Mouse (Mus musculus) retina, adult 2 months (tissue): ENCODE data around the gene Ch25h.

Source experiments
- DNase-seq: peaks from one replicate; pipeline ENCODE4 v3.0.0-alpha.2; 2012; ENCODE audit warnings: low read depth, low spot score

Gene Ch25h

DNA sequence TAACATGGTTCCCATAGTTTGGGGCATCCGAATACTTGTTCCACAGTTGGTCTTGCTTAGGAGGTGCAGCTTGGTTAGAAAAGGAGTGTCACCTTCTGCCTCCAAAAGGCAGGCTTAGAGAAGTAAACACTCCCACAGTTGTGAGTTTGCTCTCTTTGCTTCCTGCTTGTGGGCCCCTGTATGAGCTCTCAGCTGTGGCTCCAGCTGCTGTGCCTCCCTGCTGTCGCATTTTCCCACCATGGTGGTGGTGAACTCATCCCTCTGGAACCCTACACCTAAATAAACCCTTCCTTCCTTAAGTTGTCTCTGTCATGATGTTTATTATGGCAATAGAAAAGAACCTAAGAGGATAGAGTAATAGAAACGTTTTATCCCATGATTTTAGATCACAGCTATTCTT, 6.2 kb downstream of the Ch25h start:
- DNase-seq: no peak

DNA sequence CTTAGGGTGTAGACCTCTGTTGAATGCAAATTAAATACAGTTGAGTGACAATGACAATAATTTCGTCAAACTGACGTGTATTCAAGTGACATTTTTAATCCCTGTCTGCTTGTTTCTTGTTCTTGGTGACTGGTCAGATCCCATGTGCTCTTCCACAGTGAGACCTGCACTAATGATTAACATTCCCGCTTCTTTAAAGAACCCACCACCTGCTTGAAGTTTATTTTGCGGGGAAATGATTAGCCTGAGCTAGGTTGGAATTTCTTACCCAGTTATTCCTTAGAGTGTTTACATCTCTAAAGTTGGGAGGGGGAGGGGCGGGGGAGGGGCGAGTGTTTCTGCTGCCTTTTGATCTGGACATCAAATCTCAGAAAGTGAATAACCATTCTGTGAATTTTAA, 6.7 kb downstream of the Ch25h start:
- no peak for DNase-seq

DNA sequence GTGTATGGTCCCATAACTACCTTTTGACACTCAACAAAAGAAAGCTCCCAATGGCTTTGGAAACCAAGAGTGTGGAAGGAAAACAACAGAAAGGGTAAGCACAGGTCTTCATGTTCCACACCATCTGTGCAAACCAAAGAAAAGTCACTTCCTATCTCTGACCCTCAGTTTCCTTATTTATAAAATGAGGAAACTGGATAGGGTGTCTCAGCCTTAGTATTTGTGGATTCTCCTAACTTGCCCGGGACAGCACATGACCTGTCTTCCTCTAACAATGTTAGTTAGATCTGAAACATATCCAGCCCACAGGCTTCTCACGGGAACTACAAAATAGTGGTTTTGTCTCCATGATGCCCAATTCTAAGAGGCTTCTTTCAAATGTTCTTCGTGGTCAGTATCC, 10.5 kb downstream of the Ch25h start:
- DNase-seq: no peak

DNA sequence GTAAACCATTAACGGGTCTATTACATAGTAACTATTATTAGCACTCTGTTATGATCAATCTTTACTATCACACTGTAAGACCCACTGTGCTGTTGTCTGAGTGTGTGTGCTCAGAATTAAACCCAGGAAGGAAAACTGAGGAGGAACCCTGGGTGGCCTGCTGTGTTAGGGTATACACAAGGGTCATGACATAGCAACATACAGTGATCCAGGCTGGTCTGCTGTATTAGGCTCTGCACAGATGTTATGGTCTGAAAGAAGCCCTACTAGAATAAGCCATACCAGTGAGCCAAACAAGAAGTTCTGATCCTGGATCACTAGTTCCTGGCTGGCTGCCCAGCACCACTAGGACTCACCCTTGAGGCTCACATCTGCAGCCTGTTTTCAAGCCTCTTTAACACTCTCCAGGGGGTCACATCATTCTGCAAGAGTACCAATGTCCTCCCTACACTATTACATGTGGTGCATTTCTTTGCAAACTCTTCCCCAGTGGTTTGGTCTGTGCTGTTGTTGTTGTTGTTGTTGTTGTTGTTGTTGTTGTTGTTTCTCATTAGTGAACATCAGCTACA, 13.4 kb downstream of the Ch25h start:
- DNase-seq: no peak

DNA sequence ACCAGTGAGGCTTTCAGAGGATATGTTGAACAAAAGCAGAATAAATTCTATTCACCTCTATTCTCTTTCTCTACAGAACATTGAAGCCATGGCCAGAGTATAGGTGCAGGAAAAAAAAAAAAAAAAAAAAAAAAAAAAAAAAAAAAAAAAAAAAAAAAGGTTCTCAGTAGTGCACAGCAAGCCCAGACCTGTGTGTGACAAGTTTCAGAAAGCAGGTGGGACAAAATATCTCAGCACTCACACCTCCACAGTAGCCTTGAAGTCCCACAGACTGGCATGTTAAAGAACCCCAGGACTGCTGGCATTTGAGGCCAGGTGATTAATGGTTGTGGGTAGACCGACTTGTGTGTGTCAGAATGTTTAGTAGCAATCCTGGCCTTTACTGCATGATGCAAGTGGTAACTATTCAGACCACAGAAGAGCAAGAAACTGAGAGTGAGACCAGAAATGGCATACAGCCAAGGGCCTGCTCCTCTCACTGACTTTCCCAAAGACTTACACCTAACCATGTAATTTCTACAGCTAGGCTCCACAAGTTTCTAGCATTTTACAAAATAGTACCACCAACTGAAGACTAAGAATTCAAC, 24.1 kb downstream of the Ch25h start:
- no peak for DNase-seq

DNA sequence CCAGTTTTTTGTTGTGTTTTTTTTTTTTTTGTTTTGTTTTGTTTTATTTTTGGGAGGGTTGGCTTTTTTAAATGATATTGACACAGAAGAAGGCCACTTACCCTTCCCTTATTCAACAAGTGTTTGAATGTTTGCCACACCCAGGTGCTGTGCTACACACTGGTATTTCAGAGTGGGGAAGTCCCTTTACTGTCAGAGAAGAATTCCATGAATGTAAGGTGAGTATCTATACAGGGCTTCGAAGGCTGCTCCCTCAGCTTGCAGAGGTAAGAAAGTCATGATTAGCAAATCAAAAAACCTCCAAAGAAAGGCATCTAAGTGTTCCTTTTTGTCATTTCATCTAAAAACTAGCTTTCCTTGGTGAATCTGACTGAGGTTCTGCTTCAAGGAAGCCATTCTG, 26.1 kb downstream of the Ch25h start:
- no peak for DNase-seq

DNA sequence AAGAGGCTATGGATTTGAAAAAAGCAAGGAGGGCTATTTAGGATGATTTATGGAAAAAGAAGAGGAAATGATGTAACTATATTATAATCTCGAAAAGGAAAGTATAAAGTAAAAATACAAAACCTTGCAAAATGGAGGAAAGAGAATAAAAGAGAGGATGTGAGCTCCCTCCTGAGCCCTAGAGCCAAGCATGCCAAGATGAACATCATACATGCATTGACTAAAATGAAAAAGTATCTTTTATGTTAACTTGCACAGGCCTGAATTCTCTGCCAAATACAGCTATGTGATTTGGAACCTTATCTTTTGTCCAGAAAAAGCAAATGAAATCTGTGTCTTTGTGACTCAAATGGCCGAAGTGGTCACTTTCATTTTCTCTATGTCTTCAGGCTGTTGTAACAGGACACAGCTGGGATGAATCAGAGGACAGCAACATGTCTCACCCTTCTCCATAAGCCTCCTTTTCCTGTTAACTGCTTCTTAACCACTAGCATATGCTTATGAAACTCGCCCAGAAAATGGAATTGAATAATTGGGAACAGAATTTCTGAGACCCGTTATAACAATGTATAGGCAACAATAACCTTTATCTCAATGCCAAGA, 29.5 kb downstream of the Ch25h start:
- no peak for DNase-seq

DNA sequence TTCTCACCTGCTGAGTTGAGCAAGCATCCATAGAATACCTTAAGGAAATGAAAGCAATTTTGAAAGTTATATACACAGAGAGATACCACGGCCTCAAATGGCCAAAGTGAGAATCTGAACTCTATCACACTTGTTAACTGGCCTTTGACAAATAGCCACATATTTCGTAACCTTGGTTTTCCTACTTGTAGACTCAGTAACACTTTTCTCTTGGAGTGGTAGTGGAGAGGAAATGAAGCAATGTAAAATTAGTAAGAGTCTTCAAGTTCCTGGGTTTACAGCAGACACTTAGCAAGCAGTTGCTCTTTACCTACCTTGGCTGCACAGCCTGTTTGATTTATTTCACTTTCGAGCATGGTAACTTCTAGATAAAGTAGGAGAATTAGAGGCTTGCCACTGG, 30.2 kb downstream of the Ch25h start:
- DNase-seq: no peak

DNA sequence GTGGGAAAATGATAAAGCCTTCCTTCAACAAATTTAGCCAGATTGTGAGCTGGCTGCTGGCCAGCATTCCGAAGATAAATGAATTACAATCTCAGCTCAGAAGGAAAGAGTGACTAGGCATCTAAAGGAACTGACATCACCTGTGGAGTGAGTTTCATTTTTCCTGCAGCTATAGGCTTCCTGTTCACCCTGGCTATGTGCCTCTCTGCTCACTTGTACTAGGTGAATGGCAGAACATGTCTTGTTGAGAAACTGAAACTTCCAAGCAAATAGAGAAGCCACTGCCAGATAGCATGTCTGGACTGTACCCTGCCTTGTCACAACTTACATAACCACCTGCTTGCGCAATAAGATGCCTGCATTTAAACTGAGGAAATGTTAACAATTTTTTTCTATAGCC, 33.0 kb downstream of the Ch25h start:
- no peak for DNase-seq

DNA sequence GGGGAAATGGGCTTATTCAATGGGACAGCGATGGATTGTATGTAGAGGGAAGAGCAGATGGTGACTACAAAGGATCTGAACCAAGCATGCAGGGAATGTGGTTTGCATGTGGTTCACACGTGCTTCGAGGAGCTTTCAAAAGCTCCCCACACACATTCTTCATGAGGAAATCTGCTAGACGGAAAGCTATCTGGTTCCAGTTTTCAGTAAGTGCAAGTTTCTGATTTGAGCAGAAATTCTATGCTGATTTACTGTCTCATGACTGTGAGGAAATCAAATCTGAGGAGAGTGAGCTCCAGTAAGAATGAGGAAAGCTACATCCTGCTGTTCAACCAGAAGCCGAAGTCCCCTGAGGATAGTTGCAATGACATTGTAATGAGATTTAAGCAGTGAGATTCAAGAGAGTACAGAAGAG, 39.8 kb downstream of the Ch25h start:
- no peak for DNase-seq

DNA sequence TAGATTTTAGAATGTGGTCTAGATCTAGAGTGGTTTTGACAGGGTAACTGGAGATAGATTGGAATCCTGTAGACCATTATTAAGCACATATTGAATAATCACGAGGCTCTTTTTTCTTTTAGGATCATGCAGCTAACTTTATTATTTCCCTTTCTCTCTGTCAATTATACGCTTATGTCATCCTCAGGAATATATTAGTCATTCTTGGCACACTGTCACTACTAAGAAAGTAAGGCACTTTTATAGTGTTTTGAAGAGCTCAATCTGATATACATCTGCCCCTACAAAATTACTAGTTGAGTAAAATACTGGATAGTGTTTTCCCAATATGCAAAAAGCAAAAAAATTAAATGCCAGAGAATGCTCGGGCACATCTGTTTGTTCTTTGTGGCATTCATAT, 43.6 kb downstream of the Ch25h start:
- DNase-seq: no peak

DNA sequence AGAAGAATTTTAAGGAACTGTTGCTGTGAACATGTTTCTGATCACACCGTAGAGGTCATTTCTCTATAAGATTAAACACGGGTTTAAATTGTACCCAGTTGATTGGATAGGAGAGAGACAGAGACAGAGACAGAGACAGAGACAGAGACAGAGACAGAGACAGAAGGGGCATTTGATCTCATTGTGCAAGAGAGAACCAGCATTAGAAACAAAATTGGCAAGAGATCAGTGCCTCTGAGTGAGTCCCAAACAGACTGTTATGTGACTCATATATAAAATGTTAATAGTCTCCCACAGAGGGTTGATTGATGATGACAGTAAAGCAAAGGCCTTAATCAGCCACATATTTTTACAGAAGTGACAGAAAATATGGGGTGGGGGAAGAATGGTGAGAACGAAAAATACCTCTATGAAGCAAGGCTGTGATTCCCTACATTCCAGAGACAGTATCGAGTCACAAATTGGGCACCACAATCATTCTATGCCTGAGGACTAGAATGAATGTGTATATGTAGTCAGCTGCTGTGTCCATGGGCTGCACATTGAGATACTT, 51.1 kb downstream of the Ch25h start:
- no peak for DNase-seq
